Comparison of ENCODE assay signal across 7 mouse cellular contexts in the genomic region with DNA sequence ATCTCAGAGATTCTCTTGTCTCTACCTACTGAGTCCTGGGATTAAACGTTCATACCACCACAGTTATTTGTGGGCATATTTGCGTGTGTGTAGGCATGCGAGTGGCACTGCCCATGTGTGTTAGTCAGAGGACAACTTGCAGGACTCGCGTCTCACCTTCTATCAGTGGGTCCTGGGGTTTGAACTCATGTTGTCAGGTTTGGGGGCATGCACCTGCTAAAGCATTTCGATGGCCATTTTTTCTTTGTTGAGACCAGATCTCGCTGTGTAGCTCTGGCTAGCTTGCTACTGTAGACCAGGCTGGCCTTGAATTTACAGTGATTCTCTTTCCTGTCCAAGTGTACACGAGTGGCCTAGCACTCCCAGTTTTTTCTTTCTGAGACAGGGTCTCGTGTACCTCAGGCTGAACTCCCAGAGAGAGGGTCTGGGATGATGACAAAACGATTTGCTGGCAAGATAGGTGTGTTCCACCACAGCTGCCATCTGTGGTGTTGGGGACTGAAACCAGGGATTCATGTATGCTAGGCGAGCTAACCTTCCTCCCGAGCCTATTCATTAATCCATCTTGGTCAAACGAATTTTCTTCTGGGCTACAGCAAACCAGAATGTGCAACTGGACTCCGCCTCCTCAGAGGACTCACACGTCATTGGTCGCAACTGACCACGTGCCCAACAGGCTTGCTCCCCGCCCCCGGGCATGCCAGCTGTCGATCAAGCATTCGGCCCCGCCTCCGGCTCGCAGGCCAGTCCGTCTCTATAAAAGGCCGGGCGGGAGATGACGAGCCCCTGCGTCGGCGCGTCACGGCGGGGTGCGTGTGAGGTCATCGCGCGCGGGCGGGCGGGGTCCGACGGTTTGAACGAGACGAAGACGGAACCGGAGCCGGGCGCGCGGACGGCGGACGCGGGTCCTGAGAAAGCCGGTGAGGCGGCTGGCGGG. TPM values are rescaled to one million over a fixed set of nuclear protein-coding genes. Genes with fewer than 3 reads are reported as not detected.
A peak's percentile ranks its signal among the peaks of the same experiment; 100 is the strongest.
DNase-seq lines count a peak whose midpoint lies in the region; ATAC-seq lines count a peak whose summit lies in the region.

A gene (plus strand): TSS at position 775 of the 937 bp plus-strand sequence.

- H3K9me3 ChIP-seq in embryonic facial prominence, embryonic 12.5 days, result no peaks in the 10 kb centered on the region
- no peaks in the 10 kb centered on the region for H3K9me3 ChIP-seq in limb, embryonic 11.5 days (ENCODE audit: control insufficient read depth, low read length)
- H3K9me3 ChIP-seq in midbrain, embryonic 14.5 days (ENCODE audit: control insufficient read depth, low read length), result no peaks in the 10 kb centered on the region

- DNase-seq in adrenal gland, postnatal 25 days, result peak; percentile 100
- peak; percentile 100 for DNase-seq in heart, adult 11 months
- peak; percentile 99 for DNase-seq in kidney, adult 18-20 months
- DNase-seq in limb, embryonic 11.5 days (ENCODE audit: low spot score), result peak; percentile 100
- DNase-seq in midbrain, embryonic 14.5 days, result peak; percentile 100
- DNase-seq in spleen, adult 18-20 months, result peak; percentile 99

- WGBS in embryonic facial prominence, embryonic 12.5 days, result 11% methylated on average over 58 of the region's 58 CpGs
- 11% methylated on average over 58 of the region's 58 CpGs for WGBS in limb, embryonic 11.5 days
- 10% methylated on average over 58 of the region's 58 CpGs for WGBS in midbrain, embryonic 14.5 days

- H3K4me2 ChIP-seq in embryonic facial prominence, embryonic 12.5 days (replicated peaks), result peak within 1 kb of the TSS; percentile 69
- H3K4me2 ChIP-seq in limb, embryonic 11.5 days (ENCODE audit: low read depth, severe bottlenecking), result peak within 1 kb of the TSS; percentile 66
- peak within 1 kb of the TSS; percentile 85 for H3K4me2 ChIP-seq in midbrain, embryonic 14.5 days (ENCODE audit: low read length)

- H3K27ac ChIP-seq in embryonic facial prominence, embryonic 12.5 days, result peak within 1 kb of the TSS; percentile 92
- H3K27ac ChIP-seq in limb, embryonic 11.5 days (replicated peaks; ENCODE audit: low read depth, low read length), result peak within 1 kb of the TSS; percentile 83
- H3K27ac ChIP-seq in midbrain, embryonic 14.5 days (replicated peaks; ENCODE audit: low read depth, low read length), result peak within 1 kb of the TSS; percentile 96

- H3K9ac ChIP-seq in embryonic facial prominence, embryonic 12.5 days, result peak within 1 kb of the TSS; percentile 93
- H3K9ac ChIP-seq in limb, embryonic 11.5 days (ENCODE audit: low read length), result peak within 1 kb of the TSS; percentile 89
- peak within 1 kb of the TSS; percentile 93 for H3K9ac ChIP-seq in midbrain, embryonic 14.5 days (replicated peaks; ENCODE audit: low read length)

- H3K4me3 ChIP-seq in embryonic facial prominence, embryonic 12.5 days, result peak within 1 kb of the TSS; percentile 83
- peak within 1 kb of the TSS; percentile 65 for H3K4me3 ChIP-seq in limb, embryonic 11.5 days (ENCODE audit: low read depth, low read length)
- peak within 1 kb of the TSS; percentile 84 for H3K4me3 ChIP-seq in midbrain, embryonic 14.5 days (replicated peaks; ENCODE audit: low read depth, low read length)

- peak; percentile 92 for ATAC-seq in embryonic facial prominence, embryonic 12.5 days (ENCODE audit: insufficient number of reproducible peaks, insufficient read depth, low FRiP score, low TSS enrichment)
- ATAC-seq in limb, embryonic 11.5 days (ENCODE audit: insufficient number of reproducible peaks, low FRiP score, low TSS enrichment, low read depth), result peak; percentile 98
- peak; percentile 99 for ATAC-seq in midbrain, embryonic 14.5 days (ENCODE audit: low FRiP score, low TSS enrichment)

- peaks cover 35% of the 10 kb centered on the region for H3K4me1 ChIP-seq in embryonic facial prominence, embryonic 12.5 days
- H3K4me1 ChIP-seq in limb, embryonic 11.5 days (ENCODE audit: control insufficient read depth, insufficient read depth, low read length), result peaks cover 13% of the 10 kb centered on the region
- H3K4me1 ChIP-seq in midbrain, embryonic 14.5 days (ENCODE audit: control insufficient read depth, insufficient read depth, low read length), result peaks cover 19% of the 10 kb centered on the region

- H3K27me3 ChIP-seq in embryonic facial prominence, embryonic 12.5 days, result no peaks in the 10 kb centered on the region
- no peaks in the 10 kb centered on the region for H3K27me3 ChIP-seq in limb, embryonic 11.5 days (ENCODE audit: control insufficient read depth, insufficient read depth, low read length)
- H3K27me3 ChIP-seq in midbrain, embryonic 14.5 days (ENCODE audit: control insufficient read depth, insufficient read depth, low read length), result no peaks in the 10 kb centered on the region

- H3K36me3 ChIP-seq in embryonic facial prominence, embryonic 12.5 days, result no peaks in the 10 kb centered on the region
- H3K36me3 ChIP-seq in limb, embryonic 11.5 days (ENCODE audit: control insufficient read depth, insufficient read depth, low read length), result no peaks in the 10 kb centered on the region
- H3K36me3 ChIP-seq in midbrain, embryonic 14.5 days (ENCODE audit: control insufficient read depth, insufficient read depth, low read length), result peaks cover under 1% of the 10 kb centered on the region; the same call in 1 of the 2 replicates

RNA-seq across cellular contexts. Expression of the gene that starts here (rescaled TPM):
- 66.2 and 108 TPM in 2 replicates for total RNA-seq in adrenal gland, postnatal 25 days (2021)
- 246 and 284 TPM in 2 replicates for polyA plus RNA-seq in embryonic facial prominence, embryonic 12.5 days (2016; fragmentation: Nextera tagmentation; extraction: Ambion mirVana)
- polyA plus RNA-seq in limb, embryonic 11.5 days (2014; fragmentation: Nextera tagmentation; extraction: Ambion mirVana), result 249 and 266 TPM in 2 replicates
- polyA plus RNA-seq in midbrain, embryonic 14.5 days (2014; fragmentation: Nextera tagmentation; extraction: Ambion mirVana), result 369 and 443 TPM in 2 replicates

Comparison
In these comparisons a context has a peak if more than half of its experiments do, and no peak if none do; other contexts are left out.
1. Peak in every context shown above with its lines: DNase-seq, ATAC-seq, H3K4me3 ChIP-seq and H3K27ac ChIP-seq.